Mouse (Mus musculus): ENCODE data around the gene Phc1. TPM values are rescaled to one million over a fixed set of nuclear protein-coding genes. Genes with fewer than 3 reads are reported as not detected.

The Phc1 gene
- total RNA-seq, 2 experiments from 2014 or later, result 22.1 to 24.3 TPM

DNA sequence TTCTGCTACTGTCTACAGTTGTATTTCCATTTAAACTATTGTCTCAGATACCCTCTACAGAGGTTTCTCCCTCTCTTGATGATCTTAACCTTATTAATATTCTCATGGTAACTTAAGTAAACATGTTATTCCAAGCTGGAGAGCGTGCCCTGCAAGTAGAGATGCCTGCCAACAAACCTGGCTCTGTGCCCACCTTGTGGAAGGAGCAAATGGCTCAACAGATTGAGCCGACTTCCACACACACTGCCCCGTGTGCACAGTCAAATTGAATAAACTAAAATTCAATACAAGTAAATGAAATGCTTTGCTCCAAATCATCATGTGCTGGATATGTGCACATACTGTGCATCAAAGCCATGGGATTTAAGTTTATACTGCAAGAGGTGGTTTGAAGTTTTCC, 71.8 kb downstream of the Phc1 start:
- DNase-seq, result peak; percentile 70 to 75
- intact Hi-C loops (cut with DNase I), result no loop called here

Other genes starting within 250 kb of the Phc1 start
- gene Klrg1, start 57.7 kb downstream of the Phc1 start, total RNA-seq (2021), result not detected
- gene M6pr, start 31.8 kb downstream of the Phc1 start, total RNA-seq (2021), result 10 to 100 TPM; 51.8 to 52.1 TPM
- gene Rimklb, start 158.2 kb upstream of the Phc1 start, total RNA-seq (2021), result under 1 TPM in 1 of 2 experiments, not detected in 1; 0.45 TPM
- gene Mfap5, start 165.3 kb upstream of the Phc1 start, total RNA-seq (2021), result 100 to 1,000 TPM in 1 of 2 experiments, 10 to 100 TPM in 1; 93.3 to 120 TPM
- gene Aicda, start 213.2 kb upstream of the Phc1 start, total RNA-seq (2021), result not detected